Mouse (Mus musculus) CH12.LX (cell line): ENCODE measurements around the gene Lancl1.

ENCODE experiments used
- CHD2 ChIP-seq: IDR thresholded peaks from 2 replicates; pipeline ENCODE4 v1.6.1; 2011; ENCODE audit warnings: low read length, improper control_type of control experiment
- CTCF ChIP-seq, 2 experiments: IDR thresholded peaks in 1 of 2; conservative IDR thresholded peaks in 1 of 2; 2 replicates each; pipeline ENCODE4 v1.5.1; 2011 to 2012; ENCODE audit warnings: low read depth in 2 of 2, low read length in 2 of 2, improper control_type of control experiment in 1 of 2, inconsistent platforms in 1 of 2, mild to moderate bottlenecking in 1 of 2, moderate library complexity in 1 of 2
- EP300 ChIP-seq: IDR thresholded peaks from 2 replicates; pipeline ENCODE4 v1.6.1; 2011; ENCODE audit warnings: low read length, improper control_type of control experiment
- MAFK ChIP-seq: IDR thresholded peaks from 2 replicates; pipeline ENCODE4 v1.6.1; 2011; ENCODE audit warnings: low read length, improper control_type of control experiment; ENCODE audit not compliant: insufficient replicate concordance
- MEF2A ChIP-seq: IDR thresholded peaks from 2 replicates; pipeline ENCODE4 v1.6.1; 2014; ENCODE audit warnings: low read depth, mild to moderate bottlenecking, inconsistent platforms, low read length, improper control_type of control experiment, borderline replicate concordance
- NELFE ChIP-seq: IDR thresholded peaks from 2 replicates; pipeline ENCODE4 v1.6.1; 2011; ENCODE audit warnings: low read depth, low read length, improper control_type of control experiment
- POLR2A ChIP-seq: IDR thresholded peaks from 2 replicates; pipeline ENCODE4 v1.6.1; 2011; ENCODE audit warnings: low read depth, mild to moderate bottlenecking, improper control_type of control experiment, low read length
- RAD21 ChIP-seq: IDR thresholded peaks from 2 replicates; pipeline ENCODE4 v1.6.1; 2011; ENCODE audit warnings: low read depth, mild to moderate bottlenecking, low read length, improper control_type of control experiment, moderate library complexity
- TBP ChIP-seq: conservative IDR thresholded peaks from 2 replicates; pipeline ENCODE4 v1.6.1; 2011; ENCODE audit warnings: low read depth, low read length, improper control_type of control experiment
- USF1 ChIP-seq: IDR thresholded peaks from 2 replicates; pipeline ENCODE4 v1.6.1; 2014; ENCODE audit warnings: low read depth, mild to moderate bottlenecking, inconsistent platforms, low read length, improper control_type of control experiment
- USF2 ChIP-seq: conservative IDR thresholded peaks from 2 replicates; pipeline ENCODE4 v1.6.1; 2011; ENCODE audit warnings: low read depth, low read length, improper control_type of control experiment
- ZC3H11A ChIP-seq: IDR thresholded peaks from 2 replicates; pipeline ENCODE4 v1.6.1; 2012; ENCODE audit warnings: low read depth, mild to moderate bottlenecking, inconsistent platforms, low read length, improper control_type of control experiment
- ZKSCAN1 ChIP-seq: IDR thresholded peaks from 2 replicates; pipeline ENCODE4 v1.6.1; 2012; ENCODE audit warnings: low read depth, inconsistent platforms, low read length, improper control_type of control experiment, borderline replicate concordance
- ZMIZ1 ChIP-seq: IDR thresholded peaks from 2 replicates; pipeline ENCODE4 v1.6.1; 2012; ENCODE audit warnings: low read depth, mild to moderate bottlenecking, inconsistent platforms, low read length, improper control_type of control experiment

GRCm38 (mm10) chr1:67037198-67037597 is 1.5 kb downstream of the Lancl1 start:
- TF ChIP-seq ZKSCAN1 (no peak), CTCF (conservative IDR thresholded peaks at IDR 0.05 in 1 of 2, IDR thresholded peaks at IDR 0.05 in 1 of 2; ENCODE audit: low read depth in 2 of 2, low read length in 2 of 2) (no peak), EP300 (no peak), ZC3H11A (no peak), RAD21 (no peak), MAFK (peak; percentile 76; the same call in 1 of the 2 replicates), USF1 (no peak), USF2 (no peak), ZMIZ1 (no peak), CHD2 (no peak), MEF2A (no peak), POLR2A (no peak), NELFE (no peak), TBP (no peak)
